Mouse (Mus musculus) heart, embryonic 14.5 days (tissue): ENCODE data around the gene Hspa2. TPM values are rescaled to one million over a fixed set of nuclear protein-coding genes. Genes with fewer than 3 reads are reported as not detected.

Experiments used
- ATAC-seq: fragments of 200-750 bp; cut with Nextera tagmentation; 2 replicates; pipeline ENCODE4 v1.8.0; 2017; ENCODE audit warnings: low read depth, moderate TSS enrichment; ENCODE audit not compliant: insufficient number of reproducible peaks, insufficient read depth, low FRiP score
- H3K27ac ChIP-seq, 2 experiments: fragments of 200-500 bp in 1 of 2; fragments of 300-500 bp in 1 of 2; sonication (generic) in 1 of 2; replicated peaks in 1 of 2; 2 replicates each; pipeline ENCODE4 v1.5.1; 2012 to 2014; ENCODE audit warnings: low read depth in 2 of 2, low read length in 2 of 2, control low read depth in 1 of 2, mild to moderate bottlenecking in 1 of 2, mixed read lengths in 1 of 2; ENCODE audit not compliant: control insufficient read depth in 1 of 2, insufficient read depth in 1 of 2
- H3K27me3 ChIP-seq: fragments of 300-500 bp; sonication (generic); 2 replicates; pipeline ENCODE4 v1.6.1; 2014; ENCODE audit warnings: mild to moderate bottlenecking, low read length, control low read depth; ENCODE audit not compliant: control insufficient read depth, insufficient read depth
- H3K36me3 ChIP-seq: fragments of 300-500 bp; sonication (generic); 2 replicates; pipeline ENCODE4 v1.6.1; 2014; ENCODE audit warnings: mild to moderate bottlenecking, control low read depth, low read length, mixed read lengths; ENCODE audit not compliant: control insufficient read depth, insufficient read depth
- H3K4me1 ChIP-seq, 2 experiments: fragments of 200-500 bp in 1 of 2; fragments of 300-500 bp in 1 of 2; sonication (generic) in 1 of 2; 2 replicates each; pipeline ENCODE4 v1.6.1; 2012 to 2014; ENCODE audit warnings: low read length in 2 of 2, control low read depth in 1 of 2, mixed read lengths in 1 of 2; ENCODE audit not compliant: control insufficient read depth in 2 of 2, insufficient read depth in 2 of 2
- H3K4me2 ChIP-seq: fragments of 300-500 bp; sonication (generic); 2 replicates; pipeline ENCODE4 v1.6.1; 2014; ENCODE audit warnings: mild to moderate bottlenecking, low read length
- H3K4me3 ChIP-seq, 2 experiments: fragments of 200-500 bp in 1 of 2; fragments of 300-500 bp in 1 of 2; sonication (generic) in 1 of 2; 2 replicates each; pipeline ENCODE4 v1.5.1; 2012 to 2014; ENCODE audit warnings: low read length in 2 of 2, mild to moderate bottlenecking in 2 of 2, control low read depth in 1 of 2, low read depth in 1 of 2, moderate library complexity in 1 of 2; ENCODE audit not compliant: control insufficient read depth in 1 of 2, insufficient read depth in 1 of 2
- H3K9ac ChIP-seq: fragments of 300-500 bp; sonication (generic); 2 replicates; pipeline ENCODE4 v1.6.1; 2014; ENCODE audit warnings: mild to moderate bottlenecking, low read length
- H3K9me3 ChIP-seq: fragments of 300-500 bp; sonication (generic); 2 replicates; pipeline ENCODE4 v1.6.1; 2016; ENCODE audit warnings: low read length, control low read depth; ENCODE audit not compliant: control insufficient read depth
- WGBS: fragments of 180-500 bp; shearing (Covaris S2); extraction: QIAGEN DNeasy Blood & Tissue Kit; methylation state at CpG from one replicate; pipeline ENCODE4 v1.1.7; 2014; 5-methylcytosine and 5-hydroxymethylcytosine counted together
- polyA plus RNA-seq: library from polyadenylated mRNA; unstranded; fragments of >200 nt; fragmentation: Nextera tagmentation; extraction: Ambion mirVana; gene quantifications from 2 replicates; pipeline ENCODE4 v1.2.1, GENCODE M21; 2014

The Hspa2 gene
- polyA plus RNA-seq, 1 experiment from 2014 or later: 15.6 TPM

DNA sequence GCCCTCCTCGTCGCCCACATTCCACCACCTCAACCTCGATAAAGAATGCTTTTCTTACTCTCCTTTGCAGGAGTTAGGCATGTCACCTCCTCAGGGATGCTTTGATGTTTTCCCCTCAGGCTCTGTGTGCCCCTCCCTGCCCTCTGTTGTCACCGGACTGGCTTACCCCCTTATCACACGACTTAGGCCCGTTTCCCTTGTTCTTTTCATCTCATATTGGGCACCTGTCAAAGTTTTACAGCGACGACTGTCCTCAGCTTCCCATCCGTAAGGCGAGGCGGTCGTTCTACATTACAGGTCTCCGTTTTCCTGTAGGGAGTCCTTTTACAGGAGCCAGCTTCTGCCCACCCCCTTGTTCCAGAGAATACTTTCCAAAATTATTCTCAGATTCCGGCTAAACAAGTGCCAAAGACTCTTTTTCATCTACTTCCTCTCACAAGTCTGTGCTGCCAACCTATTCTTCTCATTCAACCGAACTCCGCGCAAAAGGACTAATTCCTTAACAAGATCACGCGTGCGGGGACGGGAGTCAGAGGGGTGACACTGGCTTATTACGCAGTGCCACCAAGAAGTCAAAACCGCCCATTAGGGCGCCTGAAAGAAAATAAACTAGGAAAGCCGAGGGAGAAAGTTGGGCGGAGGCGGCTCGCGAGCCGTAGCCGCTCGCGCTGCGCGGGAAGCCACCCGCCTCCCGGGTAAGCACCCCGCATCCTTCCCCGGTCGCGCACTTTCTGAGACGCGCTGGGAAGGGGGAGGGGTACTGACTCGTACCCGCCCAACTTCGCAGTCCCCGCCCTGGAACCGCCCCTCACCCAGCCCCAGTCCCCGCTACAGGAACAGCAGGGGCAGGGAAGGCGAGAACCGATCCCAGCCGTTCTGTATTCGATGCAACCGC is 738 bp upstream of the Hspa2 start:
- WGBS: 1% methylated on average over 54 of the region's 54 CpGs
- peaks cover 9% of the 10 kb centered on the region for H3K27me3 ChIP-seq
- H3K4me3 ChIP-seq: peak overlapping the region; percentile 67 to 98
- H3K9ac ChIP-seq: peak overlapping the region; percentile 77
- H3K27ac ChIP-seq: peak overlapping the region; percentile 95 to 100
- H3K4me2 ChIP-seq: peak overlapping the region; percentile 72
- H3K36me3 ChIP-seq: 0 out of 2 replicates have a peak, but pooled peaks cover 2% of the 10 kb centered on the region
- no peaks in the 10 kb centered on the region for H3K9me3 ChIP-seq
- peaks cover 18 to 23% of the 10 kb centered on the region in 2 experiments for H3K4me1 ChIP-seq
- peak; percentile 80 for ATAC-seq

DNA sequence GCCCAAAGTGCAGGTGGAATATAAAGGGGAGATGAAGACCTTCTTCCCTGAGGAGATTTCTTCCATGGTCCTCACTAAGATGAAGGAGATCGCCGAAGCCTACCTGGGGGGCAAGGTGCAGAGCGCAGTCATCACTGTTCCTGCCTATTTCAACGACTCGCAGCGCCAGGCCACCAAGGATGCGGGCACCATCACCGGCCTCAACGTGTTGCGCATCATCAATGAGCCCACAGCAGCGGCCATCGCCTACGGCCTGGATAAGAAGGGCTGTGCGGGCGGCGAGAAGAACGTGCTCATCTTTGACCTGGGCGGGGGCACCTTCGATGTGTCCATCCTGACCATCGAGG is 833 bp downstream of the Hspa2 start:
- no peak for ATAC-seq
- Histone ChIP-seq H3K27ac (no peak overlapping the region), H3K4me2 (peak overlapping the region; percentile 72), H3K36me3 (0 out of 2 replicates have a peak, but pooled peaks cover 1% of the 10 kb centered on the region), H3K9ac (peak overlapping the region; percentile 55), H3K4me3 (peak overlapping the region; percentile 67 to 98), H3K27me3 (peaks cover 9% of the 10 kb centered on the region), H3K4me1 (peaks cover 18 to 21% of the 10 kb centered on the region in 2 experiments), H3K9me3 (no peaks in the 10 kb centered on the region)
- WGBS: 5% methylated on average over 20 of the region's 20 CpGs

DNA sequence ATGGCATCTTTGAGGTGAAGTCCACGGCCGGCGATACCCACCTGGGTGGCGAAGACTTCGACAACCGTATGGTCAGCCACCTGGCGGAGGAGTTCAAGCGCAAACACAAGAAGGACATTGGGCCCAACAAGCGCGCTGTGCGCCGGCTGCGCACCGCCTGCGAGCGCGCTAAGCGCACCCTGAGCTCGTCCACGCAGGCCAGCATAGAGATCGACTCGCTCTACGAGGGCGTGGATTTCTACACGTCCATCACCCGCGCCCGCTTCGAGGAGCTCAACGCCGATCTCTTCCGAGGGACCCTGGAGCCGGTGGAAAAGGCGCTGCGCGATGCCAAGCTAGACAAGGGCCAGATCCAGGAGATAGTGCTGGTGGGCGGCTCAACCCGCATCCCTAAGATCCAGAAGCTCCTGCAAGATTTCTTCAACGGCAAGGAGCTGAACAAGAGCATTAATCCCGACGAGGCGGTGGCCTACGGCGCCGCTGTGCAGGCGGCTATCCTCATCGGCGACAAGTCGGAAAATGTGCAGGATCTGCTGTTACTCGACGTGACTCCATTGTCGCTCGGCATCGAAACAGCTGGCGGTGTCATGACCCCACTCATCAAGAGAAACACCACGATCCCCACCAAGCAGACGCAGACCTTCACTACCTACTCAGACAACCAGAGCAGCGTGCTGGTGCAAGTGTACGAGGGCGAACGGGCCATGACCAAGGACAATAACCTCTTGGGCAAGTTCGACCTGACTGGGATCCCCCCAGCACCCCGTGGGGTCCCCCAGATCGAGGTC is 1.4 kb downstream of the Hspa2 start:
- no peak for ATAC-seq
- Histone ChIP-seq H3K36me3 (no peaks in the 10 kb centered on the region), H3K4me1 (peaks cover 18 to 21% of the 10 kb centered on the region in 2 experiments), H3K4me2 (peak overlapping the region; percentile 72), H3K9me3 (no peaks in the 10 kb centered on the region), H3K27ac (no peak overlapping the region), H3K9ac (peak overlapping the region; percentile 55), H3K27me3 (peaks cover 9% of the 10 kb centered on the region), H3K4me3 (peak overlapping the region; percentile 67 to 98)
- WGBS: 2% methylated on average over 64 of the region's 64 CpGs

DNA sequence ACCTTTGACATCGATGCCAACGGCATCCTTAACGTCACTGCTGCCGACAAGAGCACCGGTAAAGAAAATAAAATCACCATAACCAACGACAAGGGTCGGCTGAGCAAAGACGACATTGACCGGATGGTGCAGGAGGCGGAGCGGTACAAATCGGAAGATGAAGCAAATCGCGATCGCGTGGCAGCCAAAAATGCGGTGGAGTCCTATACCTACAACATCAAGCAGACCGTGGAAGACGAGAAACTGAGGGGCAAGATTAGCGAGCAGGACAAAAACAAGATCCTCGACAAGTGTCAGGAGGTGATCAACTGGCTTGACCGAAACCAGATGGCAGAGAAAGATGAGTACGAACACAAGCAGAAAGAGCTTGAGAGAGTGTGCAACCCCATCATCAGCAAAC is 2.0 kb downstream of the Hspa2 start:
- no peaks in the 10 kb centered on the region for H3K36me3 ChIP-seq
- peak overlapping the region; percentile 67 to 98 for H3K4me3 ChIP-seq
- H3K9ac ChIP-seq: peak overlapping the region; percentile 55
- H3K4me1 ChIP-seq: peaks cover 18 to 21% of the 10 kb centered on the region in 2 experiments
- no peak overlapping the region for H3K27ac ChIP-seq
- H3K9me3 ChIP-seq: no peaks in the 10 kb centered on the region
- peaks cover 9% of the 10 kb centered on the region for H3K27me3 ChIP-seq
- under 1% methylated on average over 23 of the region's 23 CpGs for WGBS
- no peak for ATAC-seq
- peak overlapping the region; percentile 72 for H3K4me2 ChIP-seq

DNA sequence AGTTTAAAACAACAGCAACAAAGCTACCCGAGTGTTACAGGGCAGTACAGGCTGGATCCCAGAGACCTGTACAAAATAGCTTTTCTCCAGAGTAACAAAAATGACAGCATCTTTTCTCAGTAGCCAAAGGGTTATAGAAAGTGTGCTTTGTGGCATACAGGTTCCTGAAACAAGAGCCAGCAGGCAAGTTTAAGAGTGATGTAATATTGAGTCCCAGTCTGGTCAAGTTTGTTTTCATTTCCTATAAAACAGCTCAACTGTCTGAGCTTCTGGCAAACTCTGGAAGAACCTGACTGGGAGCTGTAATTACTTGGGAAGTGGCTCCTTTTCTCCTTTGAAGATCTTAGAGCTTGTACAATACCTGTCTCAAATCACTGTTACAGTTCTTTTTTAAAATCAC is 3.2 kb downstream of the Hspa2 start:
- H3K27me3 ChIP-seq: peaks cover 9% of the 10 kb centered on the region
- WGBS: 61% methylated on average over 1 of the region's 1 CpGs
- peaks cover 18 to 21% of the 10 kb centered on the region in 2 experiments for H3K4me1 ChIP-seq
- H3K36me3 ChIP-seq: no peaks in the 10 kb centered on the region
- H3K4me3 ChIP-seq: no peak overlapping the region
- H3K9me3 ChIP-seq: no peaks in the 10 kb centered on the region
- no peak for ATAC-seq
- no peak overlapping the region for H3K4me2 ChIP-seq
- no peak overlapping the region for H3K9ac ChIP-seq
- no peak overlapping the region for H3K27ac ChIP-seq

DNA sequence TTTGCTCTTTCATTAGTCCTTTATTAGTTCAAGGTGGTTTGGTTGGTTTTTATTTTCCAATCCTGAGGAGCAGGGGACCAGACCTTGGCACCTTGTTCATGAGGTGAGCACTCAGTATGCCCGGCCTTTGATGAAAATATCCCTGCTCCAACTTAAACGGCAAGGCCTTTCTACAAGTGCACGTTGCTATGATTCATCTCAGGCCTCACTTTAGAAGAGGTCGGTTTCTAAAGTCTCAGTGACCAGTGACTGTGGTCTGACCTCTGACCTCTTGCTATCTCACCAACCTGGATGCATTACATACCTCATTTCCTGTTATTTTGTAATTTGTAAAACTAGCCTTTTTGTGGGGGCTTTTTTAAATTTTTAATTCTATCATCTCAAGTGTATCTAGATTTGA is 5.2 kb downstream of the Hspa2 start:
- H3K4me3 ChIP-seq: no peak overlapping the region
- H3K36me3 ChIP-seq: no peaks in the 10 kb centered on the region
- peaks cover 9% of the 10 kb centered on the region for H3K27me3 ChIP-seq
- H3K9me3 ChIP-seq: no peaks in the 10 kb centered on the region
- ATAC-seq: no peak
- no peak overlapping the region for H3K9ac ChIP-seq
- no peak overlapping the region for H3K27ac ChIP-seq
- WGBS: 57% methylated on average over 4 of the region's 4 CpGs
- H3K4me1 ChIP-seq: peaks cover 16 to 17% of the 10 kb centered on the region in 2 experiments
- no peak overlapping the region for H3K4me2 ChIP-seq

DNA sequence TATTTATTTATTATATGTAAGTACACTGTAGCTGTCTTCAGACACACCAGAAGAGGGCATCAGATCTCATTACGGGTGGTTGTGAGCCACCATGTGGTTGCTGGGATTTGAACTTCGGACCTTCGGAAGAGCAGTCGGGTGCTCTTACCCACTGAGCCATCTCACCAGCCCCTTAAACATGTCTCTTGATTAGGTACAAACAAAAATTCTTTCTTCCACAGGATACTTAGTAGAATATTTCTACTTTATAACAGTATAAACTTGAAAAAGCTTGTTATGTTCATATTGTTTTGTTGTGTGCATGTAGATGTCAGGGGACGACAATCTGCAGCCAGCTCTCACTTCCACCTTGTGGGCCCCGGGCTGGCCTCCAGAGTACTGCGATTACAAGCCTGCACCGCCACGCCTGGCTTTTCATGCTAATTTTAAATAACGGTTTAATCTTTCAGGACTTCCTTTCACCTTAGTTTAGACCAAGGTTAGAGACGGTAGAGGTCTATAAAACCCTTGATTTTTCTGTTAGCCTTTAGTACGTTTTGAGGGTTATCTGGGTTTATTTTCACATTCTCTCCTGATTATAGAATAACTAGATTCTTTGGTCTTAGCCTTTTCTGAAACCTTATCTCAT is 11.5 kb downstream of the Hspa2 start:
- H3K4me2 ChIP-seq: no peak overlapping the region
- ATAC-seq: no peak
- H3K27me3 ChIP-seq: no peaks in the 10 kb centered on the region
- no peak overlapping the region for H3K27ac ChIP-seq
- H3K9me3 ChIP-seq: no peaks in the 10 kb centered on the region
- H3K4me3 ChIP-seq: no peak overlapping the region
- H3K36me3 ChIP-seq: no peaks in the 10 kb centered on the region
- H3K9ac ChIP-seq: no peak overlapping the region
- 60% methylated on average over 11 of the region's 12 CpGs for WGBS
- H3K4me1 ChIP-seq: peaks cover 4 to 8% of the 10 kb centered on the region in 2 experiments; a peak in 2 of 4 replicates
